In the genomic region with DNA sequence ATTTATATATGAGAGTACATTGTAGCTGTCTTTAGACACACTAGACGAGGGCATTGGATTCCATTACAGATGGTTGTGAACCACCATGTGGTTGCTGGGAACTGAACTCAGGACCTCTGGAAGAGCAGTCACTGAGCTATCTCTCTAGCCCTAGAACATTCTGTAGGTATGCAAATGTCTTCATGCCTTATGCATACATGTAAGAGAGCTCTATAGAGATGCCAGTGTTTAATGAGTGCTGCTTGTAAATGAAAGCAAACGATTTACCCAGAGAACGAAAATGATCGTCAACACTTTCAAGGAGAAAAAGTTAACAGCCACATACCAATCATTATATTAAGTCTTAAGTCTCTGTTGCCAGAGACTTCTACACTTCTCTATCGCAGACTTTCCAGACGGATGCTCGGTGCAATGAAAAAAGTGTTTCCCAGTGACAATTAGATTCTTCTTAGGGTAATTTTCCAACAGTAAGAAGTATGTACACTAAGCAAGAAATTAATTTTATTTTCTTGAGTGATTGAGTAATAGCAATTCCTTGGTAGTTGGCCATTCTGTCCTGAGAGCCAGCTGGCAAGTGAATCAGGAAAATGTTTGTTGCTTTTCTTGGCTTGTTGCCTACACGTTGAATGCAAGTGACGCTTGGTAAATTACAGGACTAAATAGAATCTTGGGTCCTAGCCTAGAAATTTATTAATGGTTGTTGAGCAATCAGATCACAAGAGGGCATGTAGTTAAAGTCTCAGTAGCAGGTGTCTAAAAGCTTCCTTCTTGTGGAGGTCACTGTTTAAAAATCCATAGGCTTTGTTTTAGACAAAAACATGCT, we compare ENCODE assay signal across 8 mouse cellular contexts.
DNase-seq lines count a peak whose midpoint lies in the region; ATAC-seq lines count a peak whose summit lies in the region.

No protein-coding gene starts in this region.

- ATAC-seq in cerebellum, adult (ENCODE audit: insufficient number of reproducible peaks, low FRiP score, low TSS enrichment) = peak; percentile 36; the same call in 1 of the 2 replicates

- intact Hi-C loops in left cerebral cortex, postnatal 4 days (cut with DNase I) = no loop called here

- DNase-seq in left cerebral cortex, postnatal 4 days = peak; percentile 57
- DNase-seq in left cerebral cortex, adult 8-10 months (ENCODE audit: low spot score in 2 of 2) = no peak
- DNase-seq in gastrocnemius, postnatal 25 days = peak; percentile 16
- DNase-seq in lung, postnatal 25 days (ENCODE audit: low spot score) = peak; percentile 71
- DNase-seq in right cerebral cortex, adult 18-20 months = no peak
- no peak for DNase-seq in thymus, postnatal 4 days
- DNase-seq in liver = no peak

Comparison
In these comparisons a context has a peak if more than half of its experiments do, and no peak if none do; other contexts are left out.
1. DNase-seq: peak in left cerebral cortex, postnatal 4 days (single experiment), gastrocnemius, postnatal 25 days (single experiment) and lung, postnatal 25 days (single experiment); none in left cerebral cortex, adult 8-10 months (0 of 2), right cerebral cortex, adult 18-20 months (single experiment), thymus, postnatal 4 days (single experiment) and liver (single experiment).